Mouse (Mus musculus) embryo, embryonic 11.5 days (tissue): ENCODE data around the gene Wasl.

Experiments used
- DNase-seq: peaks from one replicate; pipeline ENCODE4 v3.0.0-alpha.2; 2012; ENCODE audit warnings: low read depth, low spot score

The Wasl gene

DNA sequence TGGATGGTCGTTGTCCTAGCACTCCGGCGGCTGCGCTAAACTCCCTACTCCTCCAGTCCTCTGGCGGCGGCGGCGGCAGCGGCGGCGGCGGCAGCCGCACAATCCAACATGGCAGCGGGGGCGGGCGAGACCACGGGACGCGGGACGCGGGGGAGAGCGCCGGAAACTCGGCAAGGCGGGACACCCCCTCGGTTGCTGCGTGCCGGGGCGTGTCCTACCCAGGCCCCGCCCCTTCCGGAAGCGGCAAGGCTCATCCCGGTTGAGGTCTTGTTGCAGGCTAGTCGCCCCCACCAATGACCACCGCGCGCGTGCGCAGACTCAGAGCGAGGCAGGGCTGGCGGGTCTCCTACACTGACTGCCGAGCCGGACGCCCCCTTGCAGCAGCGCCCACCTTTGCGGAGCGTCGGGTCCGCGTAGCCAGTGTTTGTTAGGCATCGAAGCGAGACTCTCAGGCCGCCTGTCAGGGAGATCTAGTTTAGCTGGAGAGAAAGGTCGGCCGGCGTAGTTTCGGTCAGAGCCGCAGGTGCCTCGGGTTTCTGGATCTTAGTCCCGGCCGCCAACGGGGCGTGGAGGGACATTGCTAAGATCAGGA, at the start of gene Wasl:
Wasl (minus strand) TSS at position 143 of the 592 bp plus-strand sequence.
- peak; percentile 97 for DNase-seq

DNA sequence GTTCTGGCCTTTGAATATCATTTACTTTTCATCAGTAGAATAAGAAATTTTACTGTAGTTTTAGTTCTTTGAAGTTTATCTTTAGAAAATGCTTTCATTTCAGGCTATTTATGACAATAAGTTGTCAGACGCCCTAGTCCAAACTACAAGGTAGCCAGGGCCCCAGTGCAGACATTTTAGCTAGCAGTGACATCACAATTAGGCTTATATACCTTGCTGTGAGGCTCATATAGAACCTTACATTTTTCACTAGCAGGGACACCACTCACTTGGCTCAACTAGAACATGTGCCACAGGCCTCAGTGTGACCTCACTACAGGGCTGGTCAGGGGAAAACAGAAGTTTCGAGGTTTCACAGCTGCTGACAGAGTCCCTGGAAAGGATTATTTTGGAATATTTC, 42.7 kb upstream of the Wasl start:
- DNase-seq: no peak

DNA sequence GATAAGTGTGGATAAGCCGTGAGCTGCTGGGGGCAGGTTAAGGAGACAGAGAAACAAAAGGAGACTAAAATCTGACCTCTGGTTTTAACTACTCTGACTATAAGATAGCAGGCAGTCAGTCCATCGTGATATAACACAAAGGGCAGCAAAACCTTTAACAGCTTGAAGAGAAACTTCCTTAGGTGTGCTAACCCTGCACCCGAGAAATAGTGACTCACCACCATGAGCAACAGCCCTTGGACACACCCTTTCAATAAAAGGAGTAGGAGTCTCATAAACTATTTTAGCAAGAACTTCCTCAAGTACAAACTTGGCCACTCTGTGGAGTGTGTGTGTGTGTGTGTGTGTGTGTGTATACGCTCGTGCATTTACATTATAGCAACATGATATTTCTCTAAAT, 42.3 kb upstream of the Wasl start:
- DNase-seq: no peak

DNA sequence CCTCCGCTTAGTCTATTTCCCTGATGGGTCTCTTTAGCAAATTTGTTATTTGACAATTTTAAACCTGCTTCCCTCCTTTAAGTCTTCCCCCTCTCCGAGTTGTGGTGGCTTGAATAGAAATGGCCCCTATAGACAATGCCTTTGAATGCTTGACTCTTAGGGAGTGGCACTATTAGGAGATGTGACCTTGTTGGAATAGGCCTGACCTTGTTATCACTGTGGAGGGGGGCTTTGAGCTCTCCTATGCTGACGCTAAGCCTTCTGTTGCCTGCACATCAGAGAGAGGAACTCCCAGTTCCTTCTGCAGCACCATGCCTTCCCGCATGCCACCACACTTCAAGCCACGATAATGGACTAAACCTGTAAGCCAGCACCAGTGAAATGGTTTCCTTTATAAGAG, 32.4 kb upstream of the Wasl start:
- no peak for DNase-seq

DNA sequence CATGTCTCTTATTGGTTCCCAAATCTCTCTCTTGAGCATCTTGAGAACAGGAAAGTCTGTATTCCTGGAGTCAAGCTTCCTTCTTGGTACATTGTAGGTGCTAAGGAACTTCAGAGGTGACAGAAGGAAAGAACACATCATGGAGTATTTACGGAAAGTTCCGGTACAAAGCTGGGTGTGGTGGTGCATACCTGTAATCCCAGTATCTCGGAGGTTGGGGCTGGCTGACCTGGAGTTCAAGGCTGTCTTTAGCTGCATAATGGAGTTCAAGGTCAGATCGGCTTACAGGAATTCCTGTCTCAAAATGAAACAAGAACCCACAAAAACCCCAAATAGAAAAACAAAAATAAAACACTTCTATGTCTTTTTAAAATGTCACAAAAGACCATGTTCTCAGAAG, 31.3 kb upstream of the Wasl start:
- no peak for DNase-seq

DNA sequence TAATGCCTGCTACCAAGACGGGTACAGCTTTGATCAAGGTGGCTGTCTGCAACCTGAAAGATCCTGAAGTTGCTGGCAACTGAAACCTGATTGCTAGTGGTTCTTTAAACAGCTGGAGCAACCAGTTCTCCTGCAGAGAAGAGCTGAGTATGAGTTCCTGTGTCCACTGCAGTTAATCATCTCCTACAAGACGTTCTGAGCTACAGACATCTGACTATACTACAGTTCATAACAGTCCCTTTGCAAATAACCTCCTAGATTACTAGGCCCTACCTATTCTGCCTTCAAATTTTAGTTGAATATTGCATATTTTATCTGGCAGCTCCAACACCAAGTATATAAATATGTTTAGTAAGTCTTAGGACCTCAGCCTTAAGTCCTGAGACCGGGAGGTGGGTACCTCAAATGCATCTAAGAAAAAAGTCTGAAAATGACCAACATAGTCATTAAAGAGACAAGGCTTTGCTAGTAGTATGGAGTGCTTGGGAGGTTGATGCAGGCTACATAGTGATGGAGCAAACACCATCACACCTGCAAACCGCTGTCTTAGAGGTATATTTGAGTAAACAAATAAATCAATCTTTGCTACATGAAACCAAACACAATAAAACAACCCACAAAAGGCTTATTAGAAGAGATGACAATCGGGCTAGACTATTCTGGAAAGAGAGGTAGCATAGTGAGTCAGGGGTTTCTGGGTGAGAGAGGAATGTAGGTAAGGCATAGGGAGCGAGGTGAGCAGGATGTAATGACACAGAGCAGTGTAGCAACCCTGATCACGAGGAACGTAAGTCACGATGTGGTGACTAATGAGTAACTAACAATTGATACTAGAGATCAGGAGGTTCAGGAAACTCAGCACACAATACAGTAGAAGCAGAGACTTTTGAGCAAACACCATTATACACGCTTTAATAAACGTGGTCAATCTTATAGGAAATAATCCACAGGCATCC, 29.9 kb upstream of the Wasl start:
- no peak for DNase-seq

DNA sequence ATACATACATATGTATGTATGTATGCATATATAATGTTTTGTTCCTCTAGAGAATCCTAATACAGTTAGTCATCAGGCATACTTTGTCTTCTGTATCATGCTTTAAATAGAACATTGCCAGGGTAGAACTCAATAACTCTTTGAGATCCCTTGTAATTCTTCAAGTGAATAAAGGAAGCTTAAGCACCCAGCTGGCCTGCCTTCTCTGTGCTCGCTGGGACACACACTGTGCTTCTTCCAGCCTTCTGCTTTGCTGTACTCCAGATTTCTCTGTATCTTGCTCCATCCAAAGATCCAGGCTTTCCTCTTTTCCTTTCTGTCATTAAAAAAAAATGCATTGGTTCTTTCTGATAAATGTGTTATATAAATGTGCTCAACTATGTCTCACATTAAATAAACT, 23.1 kb upstream of the Wasl start:
- DNase-seq: no peak

DNA sequence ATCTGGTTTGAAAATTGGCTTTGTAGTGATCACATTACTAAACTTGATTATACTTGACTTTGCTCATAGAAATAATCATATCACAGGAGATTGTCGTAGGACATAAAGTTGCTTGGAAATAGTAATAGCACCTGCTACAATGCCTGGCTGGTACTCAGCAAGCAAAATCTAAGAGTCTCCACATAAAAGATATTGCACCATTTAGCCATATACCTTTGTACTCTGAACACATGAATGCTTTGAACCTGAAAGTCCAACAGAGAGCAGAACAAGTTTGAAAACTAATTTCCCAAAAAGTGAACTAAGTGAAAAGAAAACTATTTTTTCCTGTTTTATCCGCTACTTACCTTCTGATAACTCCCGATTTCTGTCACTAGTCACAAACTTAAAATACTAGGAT, 18.3 kb upstream of the Wasl start:
- no peak for DNase-seq

DNA sequence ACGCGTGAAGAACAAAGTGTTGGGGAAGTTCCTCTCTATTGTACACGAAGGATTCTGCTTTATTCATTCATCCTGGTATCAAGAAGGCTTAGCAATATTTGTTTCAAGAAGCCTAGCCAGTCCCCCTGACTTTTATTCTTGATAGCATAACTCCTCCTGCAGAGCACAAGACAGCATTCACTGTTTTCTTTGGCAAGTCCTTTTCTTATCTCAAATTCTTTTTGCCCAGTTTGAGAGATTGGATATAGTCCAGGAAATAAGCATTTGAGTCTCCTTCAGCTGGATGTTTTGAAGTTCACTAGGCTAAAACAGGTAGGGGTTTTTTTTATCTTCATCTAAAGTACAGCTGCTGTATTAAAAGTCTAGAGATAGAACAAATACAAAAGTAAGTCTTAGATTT, 3.0 kb upstream of the Wasl start:
- no peak for DNase-seq

DNA sequence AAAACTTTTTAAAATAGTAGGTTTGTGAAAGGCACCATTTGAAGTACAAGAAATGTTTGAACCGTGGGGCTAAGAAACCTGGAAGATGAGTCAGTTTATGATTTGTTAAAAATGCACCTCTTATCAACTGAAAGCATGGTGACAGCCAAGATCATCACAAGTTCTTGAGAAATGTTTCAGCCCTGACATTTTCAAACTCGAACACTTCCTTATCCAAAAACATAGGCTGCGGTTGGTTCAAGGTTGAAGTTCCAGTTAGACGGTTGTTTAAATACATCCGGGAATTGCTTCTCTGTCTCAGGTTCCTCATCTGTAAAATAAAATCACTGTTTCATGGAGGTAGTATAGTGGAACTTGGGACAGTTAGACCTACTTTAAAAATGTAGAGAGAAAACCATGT, 1.4 kb upstream of the Wasl start:
- no peak for DNase-seq

DNA sequence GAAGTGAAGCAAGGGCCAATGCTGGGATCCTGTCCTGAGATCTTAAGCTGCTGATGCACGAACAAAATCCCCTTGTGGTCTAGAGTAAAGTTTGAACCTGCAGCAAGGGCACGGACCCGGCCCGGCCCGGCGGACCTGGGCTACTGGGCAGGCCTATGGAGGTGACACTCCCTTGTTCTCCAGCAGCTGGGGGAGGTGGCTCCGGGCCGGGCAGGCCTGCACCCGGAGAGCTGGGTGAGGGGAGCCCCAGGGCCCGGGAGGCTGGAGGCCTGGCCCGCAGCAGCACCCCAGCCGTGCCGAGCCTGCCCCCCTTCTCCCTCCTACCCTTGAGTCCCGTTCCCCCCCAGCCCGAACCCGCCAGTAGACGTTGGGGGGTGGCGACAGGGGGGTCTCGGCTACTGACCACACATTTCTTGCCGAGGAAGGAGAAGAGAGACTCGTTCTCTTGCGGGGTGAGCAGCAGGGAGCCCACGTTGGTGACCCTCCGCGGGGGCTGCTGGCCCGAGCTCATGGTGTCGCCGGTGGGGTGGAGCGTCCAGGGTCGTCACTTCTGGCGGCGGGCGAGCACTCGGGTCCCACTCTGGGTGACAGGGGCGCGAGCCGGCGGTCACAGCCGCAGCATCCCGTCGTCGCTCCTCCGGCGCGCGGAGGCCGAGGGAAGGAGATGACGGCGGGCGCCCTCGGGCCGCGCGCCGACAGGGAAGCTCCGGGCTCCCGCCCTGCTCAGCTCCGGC, 509 bp downstream of the Wasl start:
- DNase-seq: peak; percentile 22

DNA sequence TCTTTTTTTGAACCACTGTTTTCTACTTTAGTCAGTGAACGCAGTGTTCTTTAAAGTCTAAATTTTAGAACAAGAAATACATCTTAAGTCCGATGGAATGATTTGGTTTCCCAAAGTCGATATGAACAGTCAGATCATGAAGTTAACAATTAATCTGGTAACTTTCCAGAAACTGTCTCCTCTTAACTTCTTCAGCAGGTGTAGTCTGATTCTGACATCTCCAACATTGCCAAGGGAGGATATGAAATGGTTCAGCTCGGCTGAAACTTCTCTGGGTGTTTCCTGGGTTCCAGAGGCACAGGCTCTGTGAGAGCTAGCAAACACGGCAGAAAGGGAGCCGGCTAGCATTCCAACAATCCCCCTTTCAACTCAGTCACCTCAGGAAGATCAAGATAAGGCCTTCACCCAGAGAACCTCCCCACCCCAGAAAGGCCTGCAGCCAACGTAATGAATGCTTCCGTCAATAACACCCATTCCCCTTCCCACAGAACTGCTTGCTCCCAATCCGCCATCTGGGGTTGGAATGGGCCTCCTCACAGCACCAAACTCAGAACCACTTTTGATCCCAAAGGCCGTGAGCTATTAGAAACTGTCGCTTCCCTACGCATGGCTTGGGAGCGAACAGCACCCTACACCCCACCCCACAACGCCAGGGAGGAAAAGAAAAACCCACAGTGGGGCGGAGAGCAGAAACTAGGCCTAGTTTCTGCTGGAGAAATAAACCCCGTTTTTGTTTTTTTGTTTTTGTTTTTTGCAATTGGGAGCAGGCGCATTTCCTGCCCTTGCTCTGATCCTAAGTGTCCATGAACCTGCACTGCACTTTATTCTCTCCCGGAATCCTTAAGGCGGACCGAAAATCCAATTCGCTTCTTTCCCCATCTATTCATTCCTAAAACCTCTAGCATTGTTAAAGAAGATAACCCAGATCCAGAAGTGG, 1.3 kb downstream of the Wasl start:
- no peak for DNase-seq

DNA sequence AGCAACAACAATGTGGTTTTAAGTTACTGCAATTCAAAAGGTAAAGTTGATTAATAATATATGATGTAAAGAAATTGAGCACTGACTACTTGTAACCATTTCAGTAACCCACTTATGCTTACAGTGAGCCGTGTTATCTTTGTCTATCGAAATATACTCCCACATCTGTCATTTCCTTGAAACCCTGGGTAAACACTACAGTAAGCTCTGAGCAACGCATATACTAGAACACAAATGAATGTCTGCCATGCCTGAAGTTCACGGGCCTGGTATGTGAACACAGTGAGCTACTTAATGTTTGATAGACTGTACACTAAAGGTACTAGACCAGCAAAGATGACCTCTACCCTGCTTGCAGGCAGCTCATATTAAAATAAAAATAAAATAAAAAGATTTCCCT, 2.3 kb downstream of the Wasl start:
- DNase-seq: no peak

DNA sequence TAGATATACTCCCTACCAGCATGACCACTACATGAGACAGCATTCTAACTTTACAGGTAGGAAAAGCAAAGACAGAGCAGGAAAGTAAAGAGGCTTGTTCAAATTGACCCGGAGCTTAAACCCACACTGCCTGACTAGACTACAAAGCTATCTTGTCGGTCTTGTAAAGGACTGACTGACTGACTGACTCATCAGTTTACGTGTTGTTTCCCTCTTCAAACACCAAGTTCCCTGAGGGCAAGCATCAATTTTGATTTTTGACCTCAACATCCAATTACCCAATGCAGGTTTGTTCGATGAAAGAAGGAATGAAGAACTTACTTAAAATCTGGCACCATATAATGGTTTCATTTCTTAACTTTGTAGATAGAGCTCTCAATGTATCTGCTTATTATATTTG, 2.9 kb downstream of the Wasl start:
- DNase-seq: no peak

DNA sequence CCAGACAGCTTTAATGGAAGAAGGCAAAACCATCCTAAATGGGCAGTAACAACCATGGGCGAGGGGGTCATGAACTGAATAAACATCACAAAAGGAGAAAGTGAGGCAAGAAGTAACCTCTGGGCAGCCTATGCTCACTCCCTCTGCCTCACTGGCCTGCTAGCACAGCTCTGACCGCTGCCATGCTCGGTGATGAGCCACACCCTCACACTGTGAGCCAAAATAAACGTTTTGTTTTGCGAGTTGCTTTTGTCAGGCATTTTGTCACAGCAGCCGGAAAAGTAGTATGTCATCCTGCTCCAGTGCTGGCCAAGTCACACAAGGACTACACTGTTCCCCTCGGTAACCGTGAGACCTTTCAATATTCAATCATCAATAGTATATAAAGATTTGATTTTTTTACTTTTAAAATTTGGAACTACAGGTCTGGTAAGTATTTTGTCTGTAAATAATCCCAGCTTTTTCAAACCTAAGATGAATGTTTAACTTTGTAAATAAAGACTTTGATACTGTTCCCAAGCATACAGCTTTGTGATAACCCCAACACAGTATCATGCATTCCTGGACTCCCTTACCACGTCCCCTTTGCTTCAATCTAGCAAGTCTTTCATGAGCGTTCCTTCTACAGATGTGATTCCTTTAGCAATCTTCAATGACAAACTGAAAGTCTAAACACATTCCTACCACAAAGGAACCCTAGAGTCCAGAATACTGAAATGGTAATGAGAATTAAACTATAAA, 7.0 kb downstream of the Wasl start:
- DNase-seq: no peak

DNA sequence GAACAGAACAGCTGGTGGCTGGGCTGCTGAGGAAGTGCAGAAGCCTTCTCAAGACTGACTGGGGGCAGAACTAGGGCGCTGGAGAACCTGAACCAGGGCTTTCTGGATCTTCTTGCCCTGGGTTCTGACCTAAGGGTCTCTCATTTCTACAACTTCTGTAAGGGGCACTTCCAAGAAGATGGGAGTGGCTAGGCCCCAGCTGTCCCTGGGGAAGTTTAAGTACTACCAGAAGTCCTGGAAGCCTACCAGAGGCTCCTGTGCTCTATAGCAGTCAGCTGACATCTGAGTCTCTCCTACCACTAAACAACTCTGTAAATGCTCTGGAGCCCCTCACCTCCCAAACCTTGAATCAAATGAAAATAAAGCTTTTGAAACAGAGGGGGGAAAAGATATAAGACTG, 8.7 kb downstream of the Wasl start:
- DNase-seq: no peak

DNA sequence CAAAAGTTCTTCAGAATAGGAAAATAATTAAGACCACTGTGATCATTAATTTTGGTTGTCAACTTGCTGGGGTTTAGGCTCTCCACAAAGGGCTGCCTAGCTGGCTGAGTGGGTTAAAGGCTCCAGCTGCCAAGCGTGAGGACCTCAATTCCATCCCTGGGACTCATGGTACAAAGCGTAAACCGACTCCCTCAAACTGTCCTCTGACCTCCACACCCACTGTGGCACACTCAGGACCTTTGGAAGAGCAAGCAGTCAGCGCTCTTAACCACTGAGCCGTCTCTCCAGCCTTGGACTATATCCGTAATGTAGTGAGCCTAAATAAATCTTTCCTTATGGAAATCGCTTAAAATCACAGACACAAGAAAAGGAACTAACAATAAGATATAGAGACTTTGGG, 13.3 kb downstream of the Wasl start:
- DNase-seq: no peak

DNA sequence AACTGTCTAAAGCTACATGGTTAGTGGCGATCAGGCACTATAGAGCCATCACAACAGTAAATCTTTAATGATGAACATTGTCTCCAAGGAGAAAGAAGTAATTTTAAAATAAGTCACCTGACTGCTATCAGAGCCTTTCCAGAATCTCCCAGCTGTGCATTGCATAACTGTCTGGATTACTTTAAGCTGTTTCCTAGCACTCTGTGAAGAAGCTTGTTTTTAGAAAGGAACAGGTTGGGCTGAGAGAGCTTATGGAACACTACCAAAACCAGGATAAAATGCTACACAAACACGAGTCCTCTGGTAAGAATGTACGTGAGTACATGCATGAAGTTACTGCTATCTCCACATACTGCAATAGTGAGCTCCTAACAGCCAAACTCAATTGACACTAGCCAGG, 14.1 kb downstream of the Wasl start:
- DNase-seq: no peak

DNA sequence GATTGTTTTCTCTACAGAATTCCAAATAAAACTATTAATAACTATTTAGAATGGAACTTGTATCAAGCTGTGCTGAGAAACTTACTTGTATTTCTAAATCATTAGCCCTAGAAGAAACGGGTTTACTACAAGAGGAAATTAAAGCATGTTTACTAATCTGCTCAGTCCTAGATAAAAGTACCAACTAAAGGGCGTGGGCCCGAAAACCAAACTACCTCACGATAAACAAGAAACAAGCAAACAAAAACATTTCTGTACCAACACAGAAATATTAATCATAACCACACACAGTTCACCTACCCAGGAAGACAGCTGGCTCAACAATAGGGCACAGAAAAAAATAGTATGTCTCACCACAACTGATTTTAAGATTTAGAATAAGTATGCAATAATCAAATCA, 16.4 kb downstream of the Wasl start:
- no peak for DNase-seq

DNA sequence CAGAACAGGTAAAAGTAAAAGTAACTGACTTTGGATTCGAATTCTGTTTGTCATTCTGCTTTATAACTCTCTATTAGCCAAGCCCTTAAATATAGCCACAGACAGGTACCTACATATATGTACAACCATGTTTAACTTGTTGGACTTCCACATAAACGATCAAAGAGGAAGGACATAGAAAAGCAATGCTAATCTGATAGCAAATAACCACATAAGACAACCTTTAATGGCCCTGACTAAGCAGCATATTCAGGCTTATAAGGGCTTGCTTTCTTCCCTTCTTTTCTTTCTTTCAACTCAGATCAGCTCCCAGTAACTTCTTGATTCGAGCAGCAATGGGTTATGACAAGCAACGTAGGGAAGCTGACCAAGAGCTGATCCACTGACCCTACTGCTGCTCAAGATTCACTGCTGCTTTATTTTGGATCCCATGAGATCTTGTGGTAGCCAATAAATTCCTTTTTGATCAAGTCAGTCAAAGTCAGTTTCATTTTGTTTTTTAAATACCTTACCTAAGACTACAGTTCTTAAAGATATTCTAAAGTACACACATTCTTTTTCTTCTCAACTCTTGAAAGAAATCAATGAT, 17.6 kb downstream of the Wasl start:
- DNase-seq: no peak
